Mouse (Mus musculus): ENCODE data around the gene Krt77.

- TF ChIP-seq CTCF (IDR thresholded peaks at IDR 0.05; ENCODE audit: low read depth, low read length): no peak
- TF ChIP-seq TAL1 (conservative IDR thresholded peaks at IDR 0.05; ENCODE audit: low read depth, low read length): no peak
- no peak for TF ChIP-seq POLR2AphosphoS5 (IDR thresholded peaks at IDR 0.05; ENCODE audit: insufficient replicate concordance, low read depth, low read length)
- TF ChIP-seq GATA1 (IDR thresholded peaks at IDR 0.05; ENCODE audit: borderline replicate concordance, low read length): no peak
- no peak for TF ChIP-seq GATA2 (IDR thresholded peaks at IDR 0.05; ENCODE audit: borderline replicate concordance, low read depth, low read length)
These were observed at the start of gene Krt77 for GRCm38 (mm10) chr15:101869431-101869830.

Data from G1E (cell line).